Mouse (Mus musculus) embryonic facial prominence, embryonic 14.5 days (tissue): Measurements from ENCODE around the gene Neurod6. TPM values are rescaled to one million over a fixed set of nuclear protein-coding genes. Genes with fewer than 3 reads are reported as not detected.

ENCODE experiments used
- polyA plus RNA-seq: library from polyadenylated mRNA; unstranded; fragments of >200 nt; fragmentation: Nextera tagmentation; extraction: Ambion mirVana; gene quantifications from 2 replicates; pipeline ENCODE4 v1.2.1, GENCODE M21; 2014

The Neurod6 gene
- polyA plus RNA-seq, 1 experiment from 2014 or later = not detected

Other genes starting within 250 kb of the Neurod6 start
- 5.1 and 5.2 TPM in 2 replicates for gene Adcyap1r1, start 229.3 kb downstream of the Neurod6 start, polyA plus RNA-seq
- 0.49 and 0.50 TPM in 2 replicates for gene Itprid1, start 155.6 kb upstream of the Neurod6 start, polyA plus RNA-seq